Mouse (Mus musculus): ENCODE measurements at regions not wholly inside any gene's neighbourhood (a gene's known extent, or its start where the extent isn't known, plus 50 kb on each side); places are given as distances from the start of the nearest gene placed in this dataset.

DNA sequence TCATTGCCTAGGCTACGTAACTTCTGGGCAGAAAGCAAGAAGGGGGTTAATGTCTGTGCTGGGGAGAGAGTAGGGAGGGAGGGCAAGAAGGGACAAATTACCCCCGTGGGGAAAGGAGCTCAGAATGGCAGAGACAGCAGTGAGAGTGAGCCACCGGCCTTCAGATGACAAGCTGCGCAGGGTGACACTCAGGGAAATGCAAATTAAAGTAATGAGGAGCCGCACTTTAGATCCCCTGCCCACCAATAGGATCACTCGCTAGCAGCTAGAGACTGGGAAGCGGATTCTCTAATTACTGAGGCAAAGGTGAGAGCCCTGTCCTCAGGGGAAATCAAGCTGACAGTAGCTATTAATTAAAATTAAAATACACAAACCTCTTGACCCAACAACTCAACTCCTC is 202.5 kb downstream of the Arhgef10l start:
- DNase-seq (ENCODE audit: extremely low spot score in 1 of 2, low spot score in 1 of 2), result no peak

DNA sequence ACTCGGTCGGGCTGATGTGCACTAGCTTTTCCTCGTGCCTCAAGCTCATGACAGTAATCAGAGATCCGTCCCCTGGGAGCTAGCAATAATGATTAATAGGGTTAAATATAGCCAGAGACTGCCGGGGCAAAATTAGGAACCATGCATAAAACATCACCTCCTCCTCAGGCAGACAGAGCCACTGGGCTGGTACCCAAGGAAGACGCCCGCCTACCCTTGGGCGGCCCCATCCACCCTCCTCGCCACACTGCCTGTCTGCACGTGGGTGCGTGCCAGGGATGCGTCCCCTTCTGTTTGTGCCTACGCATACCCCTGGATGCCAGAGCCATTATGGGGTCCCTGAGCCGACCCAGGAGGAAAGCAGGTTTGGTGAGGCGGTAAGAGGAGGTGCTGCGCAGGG is 204.5 kb downstream of the Arhgef10l start:
- DNase-seq (ENCODE audit: extremely low spot score in 1 of 2, low spot score in 1 of 2), result peak; percentile 73 to 83

DNA sequence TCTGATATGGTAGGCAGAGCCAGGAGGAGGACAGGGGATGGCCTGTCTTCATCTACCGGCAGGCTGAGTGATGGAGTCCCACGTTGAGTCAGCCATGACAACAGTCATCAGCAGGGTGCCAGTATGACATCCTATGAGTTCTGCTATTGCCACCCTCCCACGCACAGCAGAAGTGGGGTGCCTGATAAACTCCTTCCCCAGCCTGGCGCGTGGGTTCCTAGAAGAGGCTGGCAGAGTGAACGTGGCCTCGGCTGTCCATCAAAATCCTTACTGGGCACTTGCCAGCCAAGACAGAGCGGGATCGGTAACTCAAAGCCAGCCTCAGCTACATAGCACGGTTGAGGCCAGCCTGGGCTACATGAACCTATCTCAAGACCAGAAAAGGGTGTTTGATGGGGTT is 202.5 kb upstream of the Igsf21 start:
- DNase-seq (ENCODE audit: extremely low spot score in 1 of 2, low spot score in 1 of 2), result peak; percentile 83 to 85

DNA sequence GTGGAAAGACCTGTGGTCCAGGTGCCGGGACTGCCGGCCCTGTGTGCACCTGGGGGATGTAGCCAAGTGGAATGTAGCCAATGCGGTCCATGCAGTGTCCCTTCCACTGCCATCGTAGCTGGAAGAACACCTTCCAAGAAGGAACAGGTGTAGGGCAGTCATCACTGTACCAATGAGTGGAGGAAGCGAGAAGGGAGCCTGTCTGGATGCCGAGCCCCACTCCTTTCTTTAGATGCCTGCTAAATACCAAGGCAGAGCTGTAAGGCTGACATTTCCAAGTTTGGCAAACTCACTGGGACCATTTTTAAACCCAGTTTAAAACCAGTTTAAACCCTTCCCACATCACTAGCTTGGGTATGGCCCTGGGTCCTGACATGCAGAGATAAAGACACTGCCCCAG is 199.9 kb upstream of the Igsf21 start:
- peak in 1 of 2 experiments; percentile 58 for DNase-seq (ENCODE audit: extremely low spot score in 1 of 2, low spot score in 1 of 2)

DNA sequence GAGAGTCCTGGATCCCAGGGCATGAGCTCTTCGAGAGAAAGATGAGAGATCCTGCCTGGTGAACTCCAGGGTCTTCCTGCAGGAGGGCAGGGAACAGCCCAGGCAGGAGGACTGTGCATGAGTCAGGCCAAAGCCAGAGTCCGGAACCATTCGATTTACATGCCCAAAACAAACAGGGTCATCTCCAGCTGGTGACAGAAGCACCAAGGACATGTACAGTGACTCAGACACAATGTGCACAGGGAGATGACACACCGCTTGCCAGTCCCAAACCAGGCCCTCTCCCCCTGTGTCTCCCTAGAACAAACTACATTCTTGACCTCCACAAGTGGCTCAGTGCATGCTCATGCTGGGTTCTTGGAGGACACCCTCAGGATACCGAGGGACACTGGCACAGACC is 199.3 kb upstream of the Igsf21 start:
- no peak for DNase-seq (ENCODE audit: extremely low spot score in 1 of 2, low spot score in 1 of 2)

DNA sequence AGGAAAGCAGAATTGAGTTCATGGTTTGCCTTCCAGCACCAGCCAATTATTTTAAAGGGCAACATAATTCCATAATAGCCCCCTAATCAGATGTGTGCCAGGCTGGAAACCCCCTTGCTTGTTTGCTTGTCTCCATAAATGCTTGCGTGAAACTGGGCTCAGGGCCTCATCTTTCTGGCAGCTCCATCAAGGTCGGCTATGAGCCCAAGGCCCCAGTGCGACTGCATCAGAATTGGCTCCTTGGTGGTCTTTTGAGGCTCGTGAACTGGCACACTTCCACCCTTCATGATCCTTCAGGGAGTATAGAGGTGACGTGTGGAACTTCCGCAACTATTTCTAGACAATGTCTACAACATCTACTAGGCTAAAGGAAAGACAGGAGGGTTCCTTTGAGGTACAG is 196.6 kb upstream of the Igsf21 start:
- DNase-seq (ENCODE audit: extremely low spot score in 1 of 2, low spot score in 1 of 2), result no peak

DNA sequence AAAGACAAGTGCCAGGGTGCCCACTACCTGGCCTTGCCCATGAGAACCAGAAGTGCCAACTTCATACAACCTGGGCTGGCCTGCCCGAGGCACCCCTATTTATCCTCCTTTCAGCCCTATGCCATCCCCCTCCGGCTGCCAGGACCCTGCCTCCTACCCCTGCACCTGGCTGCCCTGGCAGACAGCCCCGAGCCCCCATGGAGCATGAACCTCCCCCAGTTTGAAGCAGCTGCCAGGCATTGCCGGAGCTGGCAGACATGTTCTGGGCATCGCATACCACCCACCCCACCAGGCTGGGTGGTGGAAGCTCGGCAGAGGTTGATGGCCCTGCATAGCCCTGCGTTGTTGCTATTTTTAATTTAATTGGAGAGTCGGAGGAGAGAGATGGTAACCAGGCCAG is 195.2 kb upstream of the Igsf21 start:
- no peak for DNase-seq (ENCODE audit: extremely low spot score in 1 of 2, low spot score in 1 of 2)

DNA sequence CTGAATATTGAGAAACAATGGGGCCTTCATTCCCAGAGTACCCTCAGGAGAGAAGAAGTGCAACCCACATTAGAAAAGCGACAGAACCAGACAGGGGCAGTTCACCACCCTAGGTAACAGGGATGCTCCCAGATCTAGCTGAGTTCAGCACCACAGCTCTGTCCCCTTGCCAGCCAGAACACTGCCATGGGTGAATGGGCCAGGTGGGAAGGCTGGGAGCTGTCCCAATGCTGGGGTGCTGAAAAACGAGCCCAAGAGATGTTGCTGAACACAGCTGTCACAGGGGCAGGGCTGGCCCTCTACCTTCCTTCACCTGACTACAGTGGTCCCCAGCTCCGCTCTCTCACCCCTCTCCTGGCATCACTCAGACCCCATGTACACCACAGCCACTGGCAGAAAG is 193.3 kb upstream of the Igsf21 start:
- DNase-seq (ENCODE audit: extremely low spot score in 1 of 2, low spot score in 1 of 2), result no peak

DNA sequence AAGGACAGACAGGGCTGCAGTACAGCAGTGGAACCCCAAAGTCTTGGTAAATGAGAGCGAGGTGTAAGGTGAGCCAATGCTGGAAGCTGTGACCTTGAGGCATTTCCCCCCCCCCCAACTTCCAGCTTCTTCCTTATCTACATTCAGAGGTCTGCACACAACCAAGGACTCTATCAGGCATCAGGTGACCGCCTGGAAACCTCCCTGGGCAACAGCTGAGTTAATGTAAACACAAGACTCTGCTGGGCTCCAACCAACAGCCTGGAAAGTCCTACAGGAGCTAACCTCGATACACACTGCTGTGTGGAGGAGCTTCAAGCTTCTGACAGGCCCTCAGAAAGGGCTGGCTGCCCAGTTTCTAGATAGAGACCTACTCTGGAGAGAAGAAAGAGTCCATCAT is 189.4 kb upstream of the Igsf21 start:
- no peak for DNase-seq (ENCODE audit: extremely low spot score in 1 of 2, low spot score in 1 of 2)

DNA sequence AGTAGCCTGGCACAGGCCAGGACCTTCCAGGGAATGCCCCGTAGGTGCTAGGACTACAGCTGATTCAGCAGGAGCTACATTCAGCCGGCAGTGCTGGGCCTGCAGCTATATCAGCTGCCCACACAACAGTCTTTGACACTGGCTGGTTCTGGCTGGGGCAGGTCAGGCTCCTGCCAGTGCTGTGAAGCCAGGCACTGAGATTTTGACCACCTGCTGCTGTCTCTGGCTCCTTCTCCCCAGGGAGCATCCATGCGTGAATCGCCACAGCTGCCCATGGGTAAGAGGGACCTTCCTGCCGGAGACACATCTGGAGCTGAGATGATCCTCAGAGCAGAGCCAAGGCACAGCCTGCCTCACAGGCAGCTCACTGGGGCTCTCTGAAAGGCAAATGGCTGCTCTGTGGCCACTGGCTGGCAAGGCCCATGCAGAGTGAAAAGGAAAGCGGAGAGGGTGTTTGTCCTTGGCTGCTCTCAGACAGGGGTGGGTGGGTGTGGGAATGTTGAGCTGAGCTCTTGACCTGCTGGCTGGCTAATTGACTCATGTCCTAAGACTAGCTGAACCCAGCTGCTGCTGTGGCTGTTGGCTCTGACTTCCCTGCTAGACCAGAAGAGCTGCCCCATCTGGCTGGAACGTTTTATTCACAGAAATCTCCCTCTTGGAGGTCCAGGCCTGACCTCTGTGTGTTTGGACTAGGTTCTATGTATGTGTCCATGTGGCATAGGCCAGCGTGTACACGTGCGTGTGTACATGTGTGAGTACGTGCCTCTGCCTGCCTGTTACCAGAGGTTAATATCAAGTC is 187.4 kb upstream of the Igsf21 start:
- no peak for DNase-seq (ENCODE audit: extremely low spot score in 1 of 2, low spot score in 1 of 2)

DNA sequence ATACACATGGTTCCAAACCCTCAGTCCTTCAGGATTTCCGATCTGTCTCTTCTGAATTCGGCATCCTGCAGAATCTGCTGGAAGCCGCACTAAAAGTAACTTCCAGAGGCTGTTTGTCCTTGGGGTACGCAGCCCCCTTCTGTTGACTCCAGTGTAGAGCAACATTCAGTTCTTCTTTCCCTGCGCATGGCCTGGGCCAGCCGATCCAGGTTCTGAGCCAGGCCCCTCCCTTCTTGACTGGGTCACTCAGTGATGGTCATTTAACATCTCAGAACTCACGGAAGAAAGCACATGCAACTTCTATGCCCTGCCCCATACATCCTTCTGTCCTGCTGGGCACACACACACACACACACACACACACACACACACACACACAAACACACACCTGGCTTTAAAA is 185.5 kb upstream of the Igsf21 start:
- no peak for DNase-seq (ENCODE audit: extremely low spot score in 1 of 2, low spot score in 1 of 2)

DNA sequence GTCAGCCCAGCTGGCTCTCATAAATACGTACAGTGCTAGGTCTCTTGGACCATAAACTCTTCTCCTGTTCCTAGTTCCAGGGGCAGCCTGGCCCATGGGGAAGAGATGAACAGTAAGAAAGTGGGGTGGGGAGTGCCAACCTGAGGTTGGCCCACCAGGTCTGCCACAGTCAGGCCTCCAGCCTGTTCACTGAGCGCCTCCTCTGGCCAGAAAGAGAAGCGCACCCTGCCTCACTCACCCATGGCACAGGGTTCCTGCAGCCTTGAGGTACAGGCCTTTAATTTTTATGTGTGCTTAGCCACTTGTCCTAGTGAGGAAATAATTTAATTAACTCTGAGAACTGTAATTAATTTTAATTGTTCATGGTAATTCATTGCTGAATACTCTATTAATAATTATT is 180.5 kb upstream of the Igsf21 start:
- DNase-seq (ENCODE audit: extremely low spot score in 1 of 2, low spot score in 1 of 2), result no peak

DNA sequence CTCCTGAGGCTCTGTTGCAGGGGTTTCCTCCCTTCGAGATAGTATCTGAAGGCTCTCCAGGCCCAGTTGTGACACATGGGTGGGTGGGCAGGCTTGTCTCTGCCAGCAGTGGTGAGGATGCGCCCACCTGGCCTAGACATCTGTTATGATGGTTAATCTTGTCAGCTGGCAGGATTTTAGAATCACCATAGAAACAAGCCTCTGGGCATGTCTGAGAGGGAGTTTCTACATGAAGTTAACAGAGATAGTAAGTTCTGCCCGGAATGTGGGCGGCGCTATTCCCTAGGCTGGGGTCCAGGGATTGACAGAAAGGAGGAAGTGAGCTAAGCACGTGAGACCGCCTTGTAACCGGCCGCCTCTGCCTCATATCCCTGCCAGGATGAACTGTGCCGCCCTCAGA is 177.2 kb upstream of the Igsf21 start:
- peak; percentile 82 to 88 for DNase-seq (ENCODE audit: extremely low spot score in 1 of 2, low spot score in 1 of 2)

DNA sequence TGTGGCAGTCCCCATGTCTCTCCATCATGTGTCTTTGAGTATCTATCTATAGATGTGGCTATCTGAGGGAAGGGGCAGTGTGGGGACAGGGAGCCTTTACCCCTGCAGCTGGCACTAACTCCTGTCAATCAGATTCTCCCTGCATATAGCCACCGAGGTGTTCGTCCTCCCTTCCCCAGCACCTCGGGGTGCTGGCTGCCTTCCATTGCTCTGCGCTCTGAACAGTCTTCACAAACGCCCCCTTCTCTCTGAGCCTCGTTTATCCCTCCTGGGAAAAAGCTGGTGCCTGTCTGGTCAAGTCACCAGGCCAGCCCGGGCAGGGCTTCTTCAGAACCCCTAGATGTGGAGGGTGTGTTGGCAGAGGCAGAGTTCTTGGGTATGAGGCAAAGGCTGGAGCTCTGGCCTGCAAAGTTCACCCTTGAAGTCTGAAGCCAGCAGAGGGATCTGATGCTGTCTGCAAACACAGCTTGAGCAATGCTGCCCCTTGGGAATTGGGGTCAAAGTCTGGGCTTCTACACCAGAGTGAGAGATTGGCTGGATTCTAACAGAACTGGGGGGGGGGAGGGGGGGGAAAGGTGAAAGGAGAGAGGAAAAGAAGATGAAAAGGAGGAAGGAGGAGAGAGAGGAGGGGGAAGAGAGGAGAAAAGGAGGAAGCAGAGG is 175.5 kb upstream of the Igsf21 start:
- no peak for DNase-seq (ENCODE audit: extremely low spot score in 1 of 2, low spot score in 1 of 2)

DNA sequence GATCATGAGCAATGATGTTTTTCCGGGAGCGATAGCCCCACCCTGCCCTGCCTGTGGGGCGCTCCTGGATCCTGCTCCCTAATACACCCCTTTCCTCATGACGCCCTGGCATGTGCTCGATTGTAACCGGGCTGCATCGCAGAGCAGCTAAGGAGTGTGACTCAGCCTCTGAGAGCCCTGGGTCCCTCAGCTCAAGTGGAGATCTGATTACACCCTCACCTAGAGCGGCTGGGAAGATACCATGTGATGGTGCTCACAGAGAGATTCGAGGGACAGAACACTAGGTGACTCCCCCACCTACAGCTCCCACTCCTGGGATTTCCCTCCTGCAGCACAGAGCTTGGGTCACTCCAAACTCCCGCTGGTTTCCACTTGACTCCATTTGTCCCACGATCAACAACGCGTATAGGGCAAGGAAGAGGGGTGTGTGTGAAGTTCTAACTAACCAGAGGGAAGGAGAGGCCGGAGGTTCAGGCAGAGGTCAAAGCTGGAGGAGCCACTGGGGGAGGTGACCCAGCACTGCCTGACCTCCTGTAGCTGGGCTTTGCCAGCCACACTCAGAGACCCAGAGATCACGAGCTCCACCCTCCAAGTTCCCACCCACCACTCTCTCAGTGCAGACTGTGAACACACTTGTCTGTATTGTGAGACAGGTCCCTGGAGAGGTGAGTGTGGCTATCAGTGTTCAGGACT is 173.3 kb upstream of the Igsf21 start:
- no peak for DNase-seq (ENCODE audit: extremely low spot score in 1 of 2, low spot score in 1 of 2)

DNA sequence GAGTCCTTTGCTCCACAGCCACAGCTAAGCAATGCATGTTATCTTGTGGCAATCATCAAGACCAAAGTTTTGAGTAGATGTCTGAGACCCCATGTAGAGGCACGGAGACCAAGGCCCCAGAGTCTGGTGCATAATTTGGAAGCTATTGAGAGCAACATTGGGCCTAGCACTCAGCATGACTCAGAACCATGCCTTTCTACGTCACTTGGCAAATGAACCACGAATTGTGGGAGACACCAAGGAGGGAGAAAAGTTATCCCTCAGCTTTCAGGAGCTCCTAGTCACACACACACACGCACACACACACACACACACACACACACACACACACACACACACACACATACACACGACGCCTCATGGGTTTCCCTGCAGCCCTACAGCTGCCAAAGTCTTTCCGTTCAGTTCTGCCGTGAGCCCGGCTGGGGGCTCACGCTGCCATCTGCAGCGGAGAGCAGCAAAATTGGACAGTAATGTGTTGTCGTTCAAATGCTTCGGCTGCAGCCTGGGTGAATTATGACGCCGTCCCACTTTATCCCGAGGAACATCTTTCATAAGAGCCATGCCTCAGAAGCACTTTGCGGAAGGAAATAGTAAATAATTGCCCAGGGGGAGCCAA is 165.8 kb upstream of the Igsf21 start:
- peak in 1 of 2 experiments; percentile 52 for DNase-seq (ENCODE audit: extremely low spot score in 1 of 2, low spot score in 1 of 2)

DNA sequence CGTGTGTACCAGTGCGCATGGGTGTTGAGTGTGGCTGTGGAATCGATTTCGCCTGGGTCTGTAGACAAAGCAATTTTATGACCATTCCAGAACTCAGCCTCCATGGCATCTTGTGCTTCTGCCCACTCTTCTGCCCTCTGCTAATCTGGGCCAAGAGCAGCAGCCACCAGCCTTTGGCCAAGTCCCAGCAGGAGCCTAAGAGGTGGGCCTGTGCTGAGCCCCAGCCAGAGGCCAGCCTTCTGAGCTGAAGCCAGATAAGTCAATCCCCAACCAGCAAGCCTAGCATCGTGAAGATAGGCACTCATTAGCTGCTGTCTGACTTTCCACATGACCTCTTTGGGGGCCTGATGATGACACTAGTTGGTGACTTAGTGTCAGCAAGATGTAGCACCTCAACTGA is 161.9 kb upstream of the Igsf21 start:
- DNase-seq (ENCODE audit: extremely low spot score in 1 of 2, low spot score in 1 of 2), result no peak

DNA sequence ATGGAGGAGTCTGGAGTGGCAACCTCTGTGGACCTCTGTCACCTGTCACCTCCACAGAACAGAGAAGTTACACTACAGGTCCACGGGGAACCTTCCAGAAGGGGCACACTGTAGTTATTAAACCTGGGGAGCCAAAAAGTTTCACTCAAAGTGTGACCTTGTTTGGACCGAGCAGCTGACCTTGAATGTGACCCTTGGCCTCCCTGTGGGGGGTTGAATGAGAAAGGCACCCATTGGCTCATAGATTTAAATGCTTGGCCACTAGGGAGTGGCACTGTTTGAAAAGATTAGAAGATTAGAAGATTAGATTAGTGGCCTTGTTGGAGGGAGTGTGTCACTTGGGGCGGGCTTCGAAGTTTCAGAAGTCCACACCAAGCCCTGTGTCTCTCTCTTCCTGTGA is 160.3 kb upstream of the Igsf21 start:
- DNase-seq (ENCODE audit: extremely low spot score in 1 of 2, low spot score in 1 of 2), result no peak

DNA sequence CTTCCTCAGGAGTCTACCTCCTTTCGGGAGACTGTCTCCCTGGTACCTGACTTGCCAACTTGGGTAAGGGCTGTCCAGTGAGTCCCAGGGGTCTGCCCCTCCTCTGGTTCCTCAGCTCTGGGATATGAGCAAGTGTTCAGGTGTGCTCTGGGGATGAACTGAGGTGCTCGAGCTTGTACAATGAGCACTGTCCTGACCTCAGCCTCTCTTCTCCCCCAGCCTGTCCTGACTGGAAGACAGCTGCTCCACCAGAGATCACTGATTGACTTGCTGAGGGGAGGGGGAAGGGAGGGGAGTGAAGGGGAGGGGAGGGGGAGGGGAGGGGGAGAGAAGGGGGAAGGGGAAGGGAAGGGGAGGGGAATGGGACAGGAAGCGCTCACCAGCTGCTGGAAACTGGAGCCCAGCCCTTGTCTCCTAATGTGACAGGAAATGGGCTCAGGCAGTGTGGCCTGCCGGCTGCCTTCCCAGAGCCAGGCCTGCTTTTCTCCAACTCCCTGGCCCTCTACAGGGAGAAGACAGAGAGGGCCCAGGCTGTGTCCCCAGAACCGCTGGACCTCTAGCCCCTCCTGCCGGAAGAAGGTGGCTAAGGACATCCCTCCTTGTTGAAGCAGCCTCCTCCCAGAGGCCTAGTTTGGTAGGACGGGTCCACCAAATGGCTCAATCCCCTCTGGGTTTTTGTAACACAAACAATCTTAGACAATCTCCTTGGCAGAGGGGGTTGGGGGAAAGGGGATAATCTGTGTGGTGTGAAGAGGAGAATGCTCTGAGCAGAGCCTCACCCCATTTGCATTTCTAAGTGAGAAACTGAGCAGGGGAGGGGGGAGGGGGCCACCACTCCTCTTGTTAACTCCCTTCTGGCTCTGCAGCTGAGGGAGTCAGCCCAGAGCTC is 159.7 kb upstream of the Igsf21 start:
- no peak for DNase-seq (ENCODE audit: extremely low spot score in 1 of 2, low spot score in 1 of 2)

DNA sequence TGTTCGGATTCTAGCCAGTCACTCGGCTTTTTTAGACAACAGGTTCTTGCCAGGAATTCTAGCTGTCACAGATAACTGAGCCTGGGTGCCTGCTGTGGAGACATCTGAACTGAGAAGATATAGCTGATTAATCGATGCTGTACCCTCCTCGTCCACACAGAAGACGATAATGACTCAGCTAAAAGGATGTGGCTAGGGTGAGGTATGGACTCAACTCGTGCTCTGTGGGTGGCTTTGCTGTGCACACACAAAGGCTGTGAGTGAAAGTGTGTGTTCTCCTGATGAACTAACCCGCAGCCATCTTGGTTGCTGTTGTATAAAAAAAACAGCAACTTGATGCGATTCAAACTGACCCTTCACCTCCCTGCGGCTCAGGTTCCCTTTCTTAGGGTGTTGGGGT is 158.8 kb upstream of the Igsf21 start:
- DNase-seq (ENCODE audit: extremely low spot score in 1 of 2, low spot score in 1 of 2), result no peak
